Mouse (Mus musculus) lung, embryonic 15.5 days (tissue): ENCODE data around the gene Bcl7a. TPM values are rescaled to one million over a fixed set of nuclear protein-coding genes. Genes with fewer than 3 reads are reported as not detected.
A peak's percentile ranks its signal among the peaks of the same experiment; 100 is the strongest.

Experiments used
- ATAC-seq: fragments of 200-750 bp; cut with Nextera tagmentation; 2 replicates; pipeline ENCODE4 v1.8.0; 2017; ENCODE audit warnings: moderate number of reproducible peaks, borderline replicate concordance; ENCODE audit not compliant: low FRiP score, low TSS enrichment; ENCODE audit errors: extremely low read depth
- H3K27ac ChIP-seq: fragments of 300-500 bp; sonication (generic); 2 replicates; pipeline ENCODE4 v1.5.1; 2015; ENCODE audit warnings: moderate library complexity, mild to moderate bottlenecking, inconsistent platforms
- H3K27me3 ChIP-seq: fragments of 300-500 bp; sonication (generic); 2 replicates; pipeline ENCODE4 v1.6.1; 2015; ENCODE audit warnings: inconsistent platforms
- H3K36me3 ChIP-seq: fragments of 300-500 bp; sonication (generic); 2 replicates; pipeline ENCODE4 v1.6.1; 2015; ENCODE audit warnings: inconsistent platforms
- H3K4me1 ChIP-seq: fragments of 300-500 bp; sonication (generic); 2 replicates; pipeline ENCODE4 v1.6.1; 2015; ENCODE audit warnings: inconsistent platforms
- H3K4me2 ChIP-seq: fragments of 300-500 bp; sonication (generic); 2 replicates; pipeline ENCODE4 v1.6.1; 2015; ENCODE audit warnings: inconsistent platforms, mild to moderate bottlenecking, moderate library complexity
- H3K4me3 ChIP-seq: fragments of 300-500 bp; sonication (generic); 2 replicates; pipeline ENCODE4 v1.5.1; 2015; ENCODE audit warnings: mild to moderate bottlenecking, inconsistent platforms
- H3K9ac ChIP-seq: fragments of 300-500 bp; sonication (generic); 2 replicates; pipeline ENCODE4 v1.6.1; 2015; ENCODE audit warnings: inconsistent platforms
- H3K9me3 ChIP-seq: fragments of 300-500 bp; sonication (generic); 2 replicates; pipeline ENCODE4 v1.6.1; 2016; ENCODE audit warnings: inconsistent platforms
- WGBS: fragments of 180-500 bp; shearing (Covaris S2); methylation state at CpG from one replicate; pipeline ENCODE4 v1.1.7; 2015; 5-methylcytosine and 5-hydroxymethylcytosine counted together
- polyA plus RNA-seq: library from polyadenylated mRNA; unstranded; fragments of >200 nt; fragmentation: Nextera tagmentation; extraction: Ambion mirVana; gene quantifications from 2 replicates; pipeline ENCODE4 v1.2.1, GENCODE M21; 2015

Bcl7a gene
- polyA plus RNA-seq, 1 experiment from 2014 or later, result 24.6 TPM

GRCm38 (mm10) chr5:123336205-123336961, 7.3 kb upstream of the Bcl7a start:
- peak; percentile 75 for ATAC-seq
- H3K9me3 ChIP-seq, result no peaks in the 10 kb centered on the region
- H3K36me3 ChIP-seq, result no peaks in the 10 kb centered on the region
- H3K4me3 ChIP-seq, result no peak overlapping the region
- H3K4me2 ChIP-seq, result no peak overlapping the region
- no peak overlapping the region for H3K9ac ChIP-seq
- WGBS, result 35% methylated on average over 4 of the region's 4 CpGs
- H3K27me3 ChIP-seq, result no peaks in the 10 kb centered on the region
- peaks cover 8% of the 10 kb centered on the region; the same call in 1 of the 2 replicates for H3K4me1 ChIP-seq
- H3K27ac ChIP-seq, result peak overlapping the region; percentile 71

GRCm38 (mm10) chr5:123338463-123338862, 5.2 kb upstream of the Bcl7a start:
- Histone ChIP-seq H3K36me3 (no peaks in the 10 kb centered on the region), H3K27me3 (no peaks in the 10 kb centered on the region), H3K4me2 (no peak overlapping the region), H3K4me1 (peaks cover 10% of the 10 kb centered on the region; the same call in 1 of the 2 replicates), H3K9ac (no peak overlapping the region), H3K27ac (no peak overlapping the region), H3K9me3 (no peaks in the 10 kb centered on the region), H3K4me3 (no peak overlapping the region)
- ATAC-seq, result no peak
- 67% methylated on average over 3 of the region's 3 CpGs for WGBS

GRCm38 (mm10) chr5:123344628-123344962, 961 bp downstream of the Bcl7a start:
- peak; percentile 28 for ATAC-seq
- H3K36me3 ChIP-seq, result no peaks in the 10 kb centered on the region
- H3K4me3 ChIP-seq, result peak overlapping the region; percentile 96
- WGBS, result 0% methylated on average over 35 of the region's 51 CpGs
- peaks cover 27% of the 10 kb centered on the region for H3K4me1 ChIP-seq
- H3K27me3 ChIP-seq, result no peaks in the 10 kb centered on the region
- peak overlapping the region; percentile 99 for H3K27ac ChIP-seq
- H3K9ac ChIP-seq, result peak overlapping the region; percentile 94
- no peaks in the 10 kb centered on the region for H3K9me3 ChIP-seq
- H3K4me2 ChIP-seq, result peak overlapping the region; percentile 81

GRCm38 (mm10) chr5:123344963-123345852, 1.6 kb downstream of the Bcl7a start:
- Histone ChIP-seq H3K27ac (peak overlapping the region; percentile 99), H3K36me3 (no peaks in the 10 kb centered on the region), H3K9ac (peak overlapping the region; percentile 94), H3K4me2 (peak overlapping the region; percentile 81), H3K27me3 (no peaks in the 10 kb centered on the region), H3K4me3 (peak overlapping the region; percentile 96), H3K4me1 (peaks cover 30% of the 10 kb centered on the region), H3K9me3 (no peaks in the 10 kb centered on the region)
- ATAC-seq, result peak; percentile 56
- 1% methylated on average over 71 of the region's 87 CpGs for whole genome bisulfite sequencing

DNA sequence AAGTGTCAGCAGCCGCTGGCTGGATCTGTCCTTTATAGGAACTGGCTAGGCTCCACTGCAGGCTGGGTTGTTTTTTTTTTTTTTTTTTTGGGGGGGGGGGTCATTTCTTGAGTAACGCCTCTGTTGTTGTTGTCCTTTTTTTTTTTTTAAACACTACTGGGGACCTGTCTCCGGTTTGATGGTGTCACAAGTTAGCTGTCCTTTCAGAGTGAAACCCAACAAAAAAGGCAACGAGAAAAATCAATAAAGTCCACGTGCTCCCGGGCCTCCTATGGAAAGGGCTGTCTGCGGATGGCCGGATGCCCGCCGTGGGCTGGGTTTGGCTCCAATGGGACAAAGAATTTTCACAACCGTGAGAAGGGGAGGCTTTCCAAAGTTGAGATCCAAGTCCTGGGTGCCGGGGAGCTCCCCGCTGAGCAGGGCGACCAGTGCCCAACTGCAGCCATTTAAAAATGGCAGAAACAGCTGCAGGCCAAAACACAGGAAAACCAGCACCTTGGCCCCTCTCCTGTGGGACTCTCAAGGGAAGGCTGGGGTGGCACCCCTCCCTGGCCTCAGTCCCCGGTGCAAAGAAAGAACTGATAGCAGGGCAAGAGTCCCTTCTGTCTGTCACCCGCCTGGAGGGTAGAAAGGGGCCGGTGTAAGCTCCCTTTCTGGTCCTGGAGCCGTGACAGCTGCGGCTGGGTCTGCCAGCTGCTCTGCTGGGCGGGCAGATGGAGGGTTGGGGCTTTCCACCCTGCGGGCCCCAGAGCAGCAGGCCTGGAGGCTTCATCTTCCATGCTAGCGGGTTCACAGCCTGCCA, 2.4 kb downstream of the Bcl7a start:
- WGBS, result 1% methylated on average over 22 of the region's 22 CpGs
- Histone ChIP-seq H3K4me1 (peaks cover 34% of the 10 kb centered on the region), H3K4me2 (peak overlapping the region; percentile 81)

DNA sequence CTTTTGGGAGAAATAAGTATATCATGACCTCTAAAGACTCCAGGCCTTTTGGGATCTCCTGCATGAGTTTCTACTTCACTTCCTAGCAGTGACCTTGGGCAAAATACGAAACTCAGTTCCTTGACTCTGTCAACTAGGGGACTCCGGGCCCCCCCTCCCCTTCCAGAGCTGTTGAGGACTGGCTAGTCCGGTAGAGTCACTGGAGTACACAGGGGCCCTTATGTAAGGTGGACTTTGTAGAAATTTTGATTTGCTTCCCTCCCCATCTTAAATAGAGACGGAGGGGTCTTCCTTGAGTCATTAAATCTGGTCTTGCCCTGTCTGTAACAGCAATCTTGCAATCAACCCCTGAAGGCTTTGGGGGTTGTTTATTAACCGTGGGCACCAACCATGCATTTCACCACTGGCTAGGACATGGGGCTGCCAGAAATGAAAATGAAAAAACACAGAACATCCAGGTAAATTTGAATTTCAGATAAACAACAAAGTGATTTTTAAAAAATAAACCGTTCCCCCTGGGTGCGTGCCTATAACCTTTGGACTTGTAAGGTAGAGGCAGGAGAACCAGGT, 3.2 kb downstream of the Bcl7a start:
- no peak for ATAC-seq
- no peaks in the 10 kb centered on the region for H3K36me3 ChIP-seq
- peaks cover 34% of the 10 kb centered on the region for H3K4me1 ChIP-seq
- H3K27me3 ChIP-seq, result no peaks in the 10 kb centered on the region
- WGBS, result 56% methylated on average over 7 of the region's 7 CpGs
- peak overlapping the region; percentile 41 for H3K9ac ChIP-seq
- no peaks in the 10 kb centered on the region for H3K9me3 ChIP-seq
- peak overlapping the region; percentile 81 for H3K4me2 ChIP-seq
- H3K27ac ChIP-seq, result peak overlapping the region; percentile 99
- H3K4me3 ChIP-seq, result peak overlapping the region; percentile 96

More for the DNA sequence above, 2.4 kb downstream of the Bcl7a start:
- H3K36me3 ChIP-seq, result no peaks in the 10 kb centered on the region
- H3K9ac ChIP-seq, result peak overlapping the region; percentile 94
- H3K4me3 ChIP-seq, result peak overlapping the region; percentile 96
- H3K27ac ChIP-seq, result peak overlapping the region; percentile 99
- no peaks in the 10 kb centered on the region for H3K27me3 ChIP-seq
- peak; percentile 43; the same call in 1 of the 2 replicates for ATAC-seq
- no peaks in the 10 kb centered on the region for H3K9me3 ChIP-seq

- WGBS, result 69% methylated on average over 2 of the region's 2 CpGs
- Histone ChIP-seq H3K36me3 (no peaks in the 10 kb centered on the region), H3K4me3 (no peak overlapping the region), H3K27ac (no peak overlapping the region), H3K27me3 (no peaks in the 10 kb centered on the region), H3K9me3 (no peaks in the 10 kb centered on the region), H3K4me2 (no peak overlapping the region), H3K4me1 (peaks cover 37% of the 10 kb centered on the region), H3K9ac (no peak overlapping the region)
- ATAC-seq, result no peak
Observed at GRCm38 (mm10) chr5:123347985-123348384, 4.4 kb downstream of the Bcl7a start.

GRCm38 (mm10) chr5:123350386-123350785, 6.8 kb downstream of the Bcl7a start:
- Histone ChIP-seq H3K4me1 (peaks cover 35% of the 10 kb centered on the region), H3K36me3 (peaks cover 3% of the 10 kb centered on the region), H3K27ac (no peak overlapping the region), H3K4me2 (no peak overlapping the region), H3K9ac (no peak overlapping the region), H3K4me3 (no peak overlapping the region), H3K27me3 (no peaks in the 10 kb centered on the region), H3K9me3 (no peaks in the 10 kb centered on the region)
- ATAC-seq, result no peak
- 55% methylated on average over 10 of the region's 10 CpGs for WGBS

GRCm38 (mm10) chr5:123355918-123356317, 12.3 kb downstream of the Bcl7a start:
- ATAC-seq, result peak; percentile 66; the same call in 1 of the 2 replicates

DNA sequence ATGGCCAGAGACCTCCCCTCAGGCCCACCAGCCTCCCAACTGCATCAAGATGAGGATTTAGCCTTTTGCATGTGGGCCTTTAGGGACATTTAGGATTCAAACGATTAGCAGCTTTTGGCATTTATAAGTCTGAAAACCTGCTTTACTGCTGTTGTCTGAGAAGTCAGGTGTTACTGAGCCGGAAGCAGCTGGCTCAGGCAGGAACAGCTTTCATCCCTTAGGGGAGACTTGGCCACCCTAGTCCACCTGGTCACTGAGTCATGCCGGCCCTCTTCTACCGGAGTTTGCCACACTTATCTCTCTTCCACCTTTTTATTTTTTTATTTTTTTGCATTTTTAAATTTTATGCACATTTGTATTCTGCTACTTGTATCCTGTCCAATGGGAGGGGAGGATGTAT, 13.6 kb downstream of the Bcl7a start:
- ATAC-seq, result no peak
- H3K36me3 ChIP-seq, result peaks cover 64% of the 10 kb centered on the region
- no peak overlapping the region for H3K27ac ChIP-seq
- no peak overlapping the region for H3K4me3 ChIP-seq
- WGBS, result 87% methylated on average over 4 of the region's 4 CpGs
- H3K9ac ChIP-seq, result no peak overlapping the region
- no peaks in the 10 kb centered on the region for H3K9me3 ChIP-seq
- H3K4me2 ChIP-seq, result no peak overlapping the region
- peaks cover 17% of the 10 kb centered on the region; the same call in 1 of the 2 replicates for H3K4me1 ChIP-seq
- no peaks in the 10 kb centered on the region for H3K27me3 ChIP-seq

More at GRCm38 (mm10) chr5:123355918-123356317, 12.3 kb downstream of the Bcl7a start:
- Histone ChIP-seq H3K9me3 (no peaks in the 10 kb centered on the region), H3K36me3 (peaks cover 50% of the 10 kb centered on the region), H3K27ac (peak overlapping the region; percentile 64), H3K4me3 (no peak overlapping the region), H3K9ac (no peak overlapping the region), H3K4me1 (peaks cover 17% of the 10 kb centered on the region; the same call in 1 of the 2 replicates), H3K4me2 (peak overlapping the region; percentile 12; the same call in 1 of the 2 replicates), H3K27me3 (no peaks in the 10 kb centered on the region)
- 55% methylated on average over 11 of the region's 11 CpGs for whole genome bisulfite sequencing

- Histone ChIP-seq H3K9ac (no peak overlapping the region), H3K4me3 (no peak overlapping the region), H3K27me3 (no peaks in the 10 kb centered on the region), H3K27ac (no peak overlapping the region), H3K4me2 (no peak overlapping the region), H3K36me3 (peaks cover 75% of the 10 kb centered on the region), H3K9me3 (no peaks in the 10 kb centered on the region), H3K4me1 (peaks cover 13% of the 10 kb centered on the region)
- WGBS, result 88% methylated on average over 6 of the region's 6 CpGs
- no peak for ATAC-seq
Observed at GRCm38 (mm10) chr5:123359431-123359830, 15.8 kb downstream of the Bcl7a start.
